Mouse (Mus musculus) heart, postnatal 10 days (tissue): Measurements from ENCODE around the gene Dmrta2. TPM values are rescaled to one million over a fixed set of nuclear protein-coding genes. Genes with fewer than 3 reads are reported as not detected.
A peak's percentile ranks its signal among the peaks of the same experiment; 100 is the strongest.

Experiments used
- DNase-seq, 2 experiments: peaks; one replicate each; pipeline ENCODE4 v3.0.0; 2021
- intact Hi-C: fragments of 180-260 bp; cut with DNase I; formaldehyde crosslinking; loops from one replicate; pipeline ENCODE4 v1.15.1; 2025
- total RNA-seq, 2 experiments: library from RNA; stranded (reverse); gene quantifications; 2 replicates each; pipeline ENCODE4 v1.2.3; 2021

The Dmrta2 gene
- under 1 TPM; 0.27 to 0.31 TPM for total RNA-seq

DNA sequence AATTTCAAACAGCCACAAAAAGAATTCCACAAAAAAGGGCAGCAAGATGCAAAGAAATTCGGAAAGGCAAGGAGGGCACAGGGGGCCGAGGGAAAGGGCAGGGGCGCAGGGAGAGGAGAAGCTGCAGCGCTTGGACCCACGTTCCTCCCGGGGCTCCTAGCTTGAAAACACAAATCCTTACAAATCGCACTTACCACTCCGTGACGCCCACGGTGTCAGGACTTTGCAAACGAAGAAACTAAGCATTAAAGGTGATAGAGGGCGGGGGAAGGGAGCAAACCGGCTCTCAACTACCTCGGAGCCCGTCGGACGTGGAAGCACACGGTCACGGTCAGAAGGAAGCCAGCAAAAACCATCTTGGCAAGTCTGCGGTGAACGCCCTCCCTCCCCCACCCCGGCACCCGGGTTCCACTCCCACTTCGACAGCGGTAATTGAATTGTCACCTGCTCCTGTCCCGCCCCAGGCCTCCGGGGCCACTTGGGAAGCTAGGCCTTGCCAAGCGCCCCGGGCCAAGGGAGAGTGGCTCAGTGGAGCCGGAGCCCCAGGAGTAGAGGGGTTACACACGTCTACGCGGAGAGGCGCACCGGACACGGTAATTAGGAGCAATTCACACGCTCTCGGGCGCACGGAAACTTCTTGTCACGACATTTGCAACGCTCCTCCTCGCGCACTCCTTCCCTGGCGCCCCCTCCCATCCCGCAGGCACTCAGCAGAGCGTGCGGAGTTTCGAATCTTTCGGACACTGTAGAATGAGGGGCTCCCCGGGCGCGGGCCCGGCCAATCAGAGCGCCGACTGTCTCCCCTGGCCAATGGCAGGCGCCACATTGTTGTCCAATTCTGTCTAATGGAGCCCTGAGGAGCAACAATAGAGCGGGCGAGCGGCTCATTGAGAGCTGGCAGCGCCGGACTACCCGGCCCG is at the start of gene Dmrta2:
TSS of gene Dmrta2 (plus strand) at position 906 of the 920 bp plus-strand sequence.
- intact Hi-C loops = no loop called here
- peak; percentile 40 to 48 for DNase-seq

- DNase-seq = no peak
- intact Hi-C loops = no loop called here
Measured at GRCm38 (mm10) chr4:109929058-109929457, 48.8 kb upstream of the Dmrta2 start.

DNA sequence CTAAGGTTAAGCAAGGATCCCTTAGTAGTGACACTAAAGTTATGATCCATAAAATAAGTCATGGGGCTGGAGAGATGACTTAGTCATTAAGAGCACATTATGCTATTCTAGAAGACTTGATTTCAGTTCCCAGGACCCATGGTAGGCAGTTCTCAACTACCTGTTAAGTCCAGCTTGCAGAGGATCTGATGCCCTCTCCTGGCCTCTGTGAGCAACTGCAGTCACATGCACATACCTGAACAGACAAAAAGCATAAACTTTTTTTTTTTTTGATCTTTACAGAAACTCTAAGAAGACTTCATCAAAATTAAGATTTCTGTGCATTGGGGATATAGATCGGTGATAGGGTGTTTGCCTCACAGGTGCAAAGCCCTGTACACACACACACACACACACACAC is 47.4 kb upstream of the Dmrta2 start:
- intact Hi-C loops = no loop called here
- DNase-seq = no peak

GRCm38 (mm10) chr4:109930935-109931334 is 46.9 kb upstream of the Dmrta2 start:
- intact Hi-C loops = no loop called here
- DNase-seq = no peak

DNA sequence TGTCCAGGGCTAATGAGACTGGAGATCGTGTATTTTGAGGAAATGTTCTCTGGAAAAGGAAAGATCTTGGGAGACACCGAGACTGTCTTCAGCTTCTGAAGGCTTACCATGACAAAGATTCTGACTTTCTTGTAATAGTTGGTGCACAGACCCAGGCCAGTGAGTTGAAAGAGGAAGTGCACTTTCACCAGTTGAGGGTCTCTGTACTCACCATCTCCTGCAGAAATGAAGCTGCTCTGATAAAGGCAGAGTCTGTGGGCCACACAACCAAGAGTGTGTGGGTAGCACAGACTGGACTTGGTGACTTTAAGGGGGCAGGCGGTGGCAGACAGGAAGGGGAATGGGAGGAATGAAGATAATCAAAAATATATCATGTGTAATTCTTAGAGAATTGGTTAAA is 41.3 kb upstream of the Dmrta2 start:
- no peak for DNase-seq
- intact Hi-C loops = no loop called here

DNA sequence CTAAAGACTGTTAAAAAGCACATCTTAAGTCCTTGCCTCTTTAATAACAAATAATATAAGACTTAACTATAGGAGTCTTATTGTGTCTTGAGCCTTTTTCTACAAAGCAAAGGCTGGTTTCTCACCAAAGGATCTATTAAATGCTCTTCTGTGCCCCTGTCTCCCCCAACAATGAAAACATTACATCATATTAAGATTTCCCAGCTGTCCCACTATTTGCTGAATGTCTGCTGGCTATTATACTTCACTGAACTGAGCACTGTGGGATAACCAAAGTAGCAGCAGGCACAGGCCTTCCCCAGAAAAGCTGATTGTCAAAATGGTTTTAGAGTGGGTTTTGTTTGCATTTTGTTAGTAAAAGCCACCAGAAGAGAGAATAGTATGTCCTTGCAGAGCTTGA is 38.6 kb upstream of the Dmrta2 start:
- intact Hi-C loops = no loop called here
- no peak for DNase-seq

GRCm38 (mm10) chr4:109945554-109945953 is 32.3 kb upstream of the Dmrta2 start:
- DNase-seq = no peak
- intact Hi-C loops = no loop called here

DNA sequence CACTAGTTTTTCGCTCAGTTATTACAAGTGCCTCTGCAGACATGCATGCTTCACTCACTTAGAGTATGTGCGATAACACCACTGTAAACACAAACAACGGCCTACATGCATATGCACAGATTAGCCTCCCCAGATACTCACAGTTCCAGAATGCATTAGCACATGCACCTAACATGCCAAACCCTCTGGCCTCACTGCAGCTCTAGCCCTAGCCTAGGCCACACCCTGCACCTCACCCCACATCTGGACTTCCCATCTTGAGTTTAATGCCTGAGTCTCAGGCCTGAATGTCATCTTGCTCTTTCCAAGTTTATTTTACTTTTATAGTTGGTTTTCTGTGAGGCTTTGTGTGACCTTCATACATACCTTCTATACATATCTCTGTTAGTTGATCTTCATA is 28.5 kb upstream of the Dmrta2 start:
- no peak for DNase-seq
- intact Hi-C loops = no loop called here

GRCm38 (mm10) chr4:109953509-109953908 is 24.3 kb upstream of the Dmrta2 start:
- intact Hi-C loops = no loop called here
- DNase-seq = no peak

DNA sequence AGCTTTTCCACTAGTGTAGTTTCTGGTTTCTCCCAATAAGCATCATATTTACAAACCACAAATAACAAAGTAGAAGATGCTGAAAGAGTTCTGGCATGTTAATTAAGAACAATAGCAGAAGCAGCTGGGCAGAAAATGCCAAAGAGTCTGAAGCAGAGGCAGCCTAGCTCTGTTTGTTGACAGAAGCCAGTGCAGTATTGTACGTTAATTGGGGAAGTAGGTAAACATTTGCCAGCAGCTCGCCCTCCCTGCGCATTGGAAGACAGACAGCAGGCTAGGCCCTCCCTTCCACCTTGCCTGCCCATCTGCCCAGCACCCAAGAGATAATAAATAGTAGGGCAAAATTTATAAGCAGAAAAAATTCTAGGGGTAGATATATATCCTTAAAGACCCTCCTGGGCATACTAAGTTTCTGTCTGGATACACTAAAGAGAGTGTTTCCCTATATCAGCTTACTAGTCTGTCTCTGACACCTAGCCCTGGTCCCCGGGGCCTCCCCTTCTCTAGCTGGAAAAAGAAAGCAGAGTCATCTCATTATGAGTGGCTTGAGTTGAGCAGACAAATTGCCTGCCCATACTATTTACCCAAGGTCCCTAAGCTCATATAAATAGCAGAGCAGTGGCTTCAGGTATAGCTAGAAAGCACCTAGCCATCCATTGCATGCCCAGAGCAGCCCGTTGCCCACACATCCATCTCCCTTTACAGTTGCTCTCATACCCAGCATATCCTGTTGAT is 17.5 kb upstream of the Dmrta2 start:
- no peak for DNase-seq
- intact Hi-C loops = no loop called here

- intact Hi-C loops = no loop called here
- no peak for DNase-seq
Measured at GRCm38 (mm10) chr4:109963570-109964279, 14.1 kb upstream of the Dmrta2 start.

- DNase-seq = no peak
- intact Hi-C loops = no loop called here
Measured at GRCm38 (mm10) chr4:109969561-109969960, 8.3 kb upstream of the Dmrta2 start.

GRCm38 (mm10) chr4:109973991-109974654 is 3.7 kb upstream of the Dmrta2 start:
- no peak for DNase-seq
- intact Hi-C loops = no loop called here

DNA sequence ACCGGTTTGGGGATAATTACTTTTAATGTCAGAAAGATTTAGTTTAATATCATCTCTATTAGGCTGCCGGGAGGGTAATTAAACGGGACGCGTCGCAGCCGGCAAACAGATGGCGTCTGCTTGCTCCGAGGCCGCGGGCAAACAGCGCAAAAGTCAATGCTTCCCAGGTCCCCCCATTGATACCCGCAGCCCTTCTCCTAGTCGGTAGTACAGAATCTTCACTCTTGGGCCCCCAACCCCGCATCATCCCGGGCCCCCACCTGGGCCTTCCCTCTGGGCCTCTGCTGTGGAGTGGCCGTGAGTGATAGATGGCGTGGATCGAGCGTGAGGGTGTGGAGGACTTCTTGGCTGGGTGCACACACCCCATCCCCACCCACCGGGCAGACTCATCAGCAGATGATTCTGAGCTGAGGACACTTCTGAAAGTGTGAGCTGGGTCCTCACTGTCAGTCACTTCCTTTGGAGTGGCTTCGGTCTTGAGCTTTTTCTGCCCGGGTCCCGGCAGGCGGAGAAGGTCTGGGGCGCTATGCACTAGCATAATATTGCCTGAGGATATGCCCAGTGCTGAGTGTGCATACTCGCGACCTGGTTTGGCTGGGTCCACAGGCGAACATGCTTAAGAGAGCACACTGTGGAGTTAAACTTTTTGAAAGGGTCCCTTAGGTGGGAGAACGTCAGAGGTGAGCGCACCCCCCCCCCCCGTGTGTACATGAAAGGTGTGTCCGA is 3.0 kb upstream of the Dmrta2 start:
- no peak for DNase-seq
- intact Hi-C loops = no loop called here

- intact Hi-C loops = no loop called here
- DNase-seq = peak in 1 of 2 experiments; percentile 9
Measured at GRCm38 (mm10) chr4:109975381-109976240, 2.2 kb upstream of the Dmrta2 start.

GRCm38 (mm10) chr4:109976273-109977147 is 1.3 kb upstream of the Dmrta2 start:
- intact Hi-C loops = no loop called here
- peak; percentile 24 to 32 for DNase-seq

DNA sequence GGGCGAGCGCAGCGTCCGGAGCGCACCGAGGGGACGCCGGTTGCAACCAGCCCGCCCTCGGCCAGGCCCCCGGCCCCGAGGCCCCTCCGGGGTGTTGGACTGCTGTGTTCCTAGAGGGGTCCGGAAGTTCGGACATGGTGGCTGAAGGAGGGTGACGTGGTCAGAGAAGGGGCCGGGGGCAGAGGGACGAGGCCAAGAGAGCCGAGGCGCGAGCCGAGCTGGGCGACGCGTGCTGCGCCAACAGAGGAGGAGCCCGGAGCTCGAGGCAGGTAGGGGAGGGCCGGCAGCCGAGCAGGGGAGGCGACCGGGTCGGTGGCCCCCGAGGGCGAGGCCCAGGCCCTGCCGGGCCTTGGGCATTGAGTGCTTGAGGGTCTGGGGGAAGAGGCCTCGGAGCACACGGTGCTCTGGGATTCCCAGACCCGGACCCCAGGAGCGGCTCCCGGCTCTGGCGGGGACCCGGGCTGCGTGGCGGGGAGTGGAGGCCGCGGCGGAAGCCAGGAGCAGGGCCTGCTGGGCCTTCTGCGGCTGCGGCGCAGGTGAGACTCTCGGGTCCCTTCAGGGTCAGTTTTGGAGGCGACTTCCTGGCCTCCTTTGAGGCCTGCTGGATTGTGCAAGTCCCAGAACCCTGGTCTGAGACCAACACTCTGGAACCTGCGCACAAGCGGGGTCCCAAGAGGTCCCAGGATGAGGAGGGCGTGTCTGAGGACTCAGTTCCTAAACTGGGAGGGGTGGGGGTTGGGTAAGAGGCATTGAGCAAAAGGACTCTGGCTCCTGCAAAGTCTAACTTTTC is 410 bp downstream of the Dmrta2 start:
- intact Hi-C loops = no loop called here
- DNase-seq = peak in 1 of 2 experiments; percentile 9
